Mouse (Mus musculus) neural tube, embryonic 11.5 days (tissue): ENCODE results near the gene Frs3. TPM values are rescaled to one million over a fixed set of nuclear protein-coding genes. Genes with fewer than 3 reads are reported as not detected.
"Not testable (repeated sequence)": the region's sequence is repeated elsewhere in the genome, so short reads cannot be mapped to it uniquely, and the experiment has no call there.

ENCODE experiments used
- ATAC-seq: fragments of 200-750 bp; cut with Nextera tagmentation; 2 replicates; pipeline ENCODE4 v1.8.0; 2017; ENCODE audit warnings: moderate number of reproducible peaks, mild to moderate bottlenecking, moderate TSS enrichment, moderate library complexity; ENCODE audit not compliant: insufficient read depth, low FRiP score, low TSS enrichment
- DNase-seq: peaks from one replicate; pipeline ENCODE4 v3.0.0-alpha.2; 2015; ENCODE audit warnings: low spot score
- H3K27ac ChIP-seq: fragments of 300-500 bp; sonication (generic); 2 replicates; pipeline ENCODE4 v1.5.1; 2014; ENCODE audit warnings: low read depth, mild to moderate bottlenecking, low read length
- H3K27me3 ChIP-seq: fragments of 300-500 bp; sonication (generic); 2 replicates; pipeline ENCODE4 v1.6.1; 2014; ENCODE audit warnings: mild to moderate bottlenecking, low read length, mixed read lengths; ENCODE audit not compliant: control insufficient read depth, insufficient read depth
- H3K36me3 ChIP-seq: fragments of 300-500 bp; sonication (generic); 2 replicates; pipeline ENCODE4 v1.6.1; 2014; ENCODE audit warnings: mild to moderate bottlenecking, low read length, moderate library complexity, mixed read lengths; ENCODE audit not compliant: control insufficient read depth, insufficient read depth
- H3K4me1 ChIP-seq: fragments of 300-500 bp; sonication (generic); 2 replicates; pipeline ENCODE4 v1.6.1; 2014; ENCODE audit warnings: low read length, mixed read lengths; ENCODE audit not compliant: control insufficient read depth, insufficient read depth
- H3K4me2 ChIP-seq: fragments of 300-500 bp; sonication (generic); 2 replicates; pipeline ENCODE4 v1.6.1; 2014; ENCODE audit warnings: low read depth, mild to moderate bottlenecking, moderate library complexity
- H3K4me3 ChIP-seq: fragments of 300-500 bp; sonication (generic); 2 replicates; pipeline ENCODE4 v1.5.1; 2014; ENCODE audit warnings: low read depth, low read length
- H3K9ac ChIP-seq: fragments of 300-500 bp; sonication (generic); 2 replicates; pipeline ENCODE4 v1.6.1; 2014; ENCODE audit warnings: mild to moderate bottlenecking, low read length
- H3K9me3 ChIP-seq: fragments of 300-500 bp; sonication (generic); 2 replicates; pipeline ENCODE4 v1.6.1; 2016; ENCODE audit warnings: low read length; ENCODE audit not compliant: control insufficient read depth
- WGBS: fragments of 180-500 bp; shearing (Covaris S2); extraction: QIAGEN DNeasy Blood & Tissue Kit; methylation state at CpG from one replicate; pipeline ENCODE4 v1.1.7; 2014; 5-methylcytosine and 5-hydroxymethylcytosine counted together
- polyA plus RNA-seq: library from polyadenylated mRNA; unstranded; fragments of >200 nt; fragmentation: Nextera tagmentation; extraction: Ambion mirVana; gene quantifications from 2 replicates; pipeline ENCODE4 v1.2.1, GENCODE M21; 2014

The Frs3 gene
- polyA plus RNA-seq = 8.6 and 12.1 TPM in 2 replicates

DNA sequence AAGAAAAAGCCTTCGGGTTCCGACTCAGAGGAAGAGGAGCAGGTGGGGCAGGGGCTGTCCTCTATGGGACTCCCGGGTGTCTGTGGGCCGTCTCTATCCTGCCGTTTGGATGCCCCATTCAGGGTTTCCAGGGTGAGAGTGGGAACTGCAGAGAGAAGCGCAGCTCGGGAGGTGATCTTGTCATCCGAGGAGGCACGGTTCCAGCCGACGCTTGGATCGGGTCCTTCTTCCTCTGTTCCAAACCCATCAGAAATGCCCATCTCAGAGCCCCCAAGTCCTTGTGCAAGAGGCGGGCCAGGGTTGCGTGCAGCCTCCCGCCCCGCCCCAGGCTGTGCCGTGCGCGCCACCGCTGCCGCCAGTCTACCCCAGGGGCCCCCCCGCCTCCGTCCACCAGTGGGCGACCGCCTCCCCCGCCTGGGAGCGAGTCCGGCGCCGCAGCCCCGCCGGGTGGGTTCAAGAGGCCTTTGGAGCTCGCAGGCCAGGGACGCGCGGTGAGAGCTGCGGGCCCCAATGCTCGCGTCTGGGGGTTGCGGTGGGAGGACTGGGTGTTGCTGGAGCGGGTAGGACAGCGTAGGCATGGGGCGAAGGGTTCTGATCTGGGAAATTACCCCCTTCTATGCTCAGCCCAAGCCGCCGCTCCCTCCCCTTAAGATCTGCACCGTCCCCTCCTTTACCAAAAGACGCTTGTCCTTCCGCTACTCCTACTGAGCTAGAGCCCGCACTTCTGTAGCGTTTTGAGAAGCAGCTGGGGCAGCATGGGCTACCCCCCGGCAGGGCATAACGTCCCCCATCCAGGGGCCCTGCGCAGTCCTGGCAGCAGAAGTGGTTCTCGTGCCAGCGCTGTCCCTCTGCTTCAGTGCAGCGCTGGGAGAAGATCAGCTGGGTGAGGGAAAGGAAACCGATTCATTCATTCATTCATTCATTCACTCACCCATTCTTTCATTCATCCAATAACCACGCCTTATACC is at the start of gene Frs3:
Frs3 (plus strand) TSS at position 423 of the 968 bp plus-strand sequence.
- 0 out of 2 replicates have a peak, but pooled peaks cover 2% of the 10 kb centered on the region for H3K36me3 ChIP-seq
- DNase-seq (peak; percentile 78), ATAC-seq (peak; percentile 45)
- H3K27ac ChIP-seq = peak within 1 kb of the TSS; percentile 67
- no peaks in the 10 kb centered on the region for H3K27me3 ChIP-seq
- peak within 1 kb of the TSS; percentile 78 for H3K4me3 ChIP-seq
- peak within 1 kb of the TSS; percentile 94 for H3K4me2 ChIP-seq
- peaks cover 7% of the 10 kb centered on the region for H3K4me1 ChIP-seq
- no peaks in the 10 kb centered on the region for H3K9me3 ChIP-seq
- 1% methylated on average over 51 of the region's 58 CpGs for WGBS
- H3K9ac ChIP-seq = peak within 1 kb of the TSS; percentile 77

DNA sequence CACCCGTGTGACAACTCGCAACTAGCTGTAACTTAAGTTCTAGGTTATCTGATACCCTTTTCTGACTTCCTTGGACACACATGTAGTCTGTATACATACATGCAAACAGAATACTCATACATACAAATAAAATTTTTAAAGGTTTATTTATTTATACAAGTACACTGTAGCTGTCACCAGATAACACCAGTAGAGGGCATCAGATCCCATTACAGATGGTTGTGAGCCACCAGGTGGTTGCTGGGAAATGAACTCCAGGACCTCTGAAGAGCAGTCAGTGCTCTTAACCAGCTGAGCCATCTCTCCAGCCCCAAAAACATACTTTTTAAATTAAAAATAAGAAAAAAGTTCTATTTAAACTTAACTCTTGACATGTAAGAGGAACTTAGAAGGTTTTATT is 45.8 kb upstream of the Frs3 start:
- 82% methylated on average over 2 of the region's 2 CpGs for WGBS
- H3K9ac ChIP-seq = no peak overlapping the region
- H3K4me1 ChIP-seq = no peaks in the 10 kb centered on the region
- no peaks in the 10 kb centered on the region for H3K27me3 ChIP-seq
- ATAC-seq (no peak), DNase-seq (no peak)
- no peaks in the 10 kb centered on the region for H3K9me3 ChIP-seq
- no peak overlapping the region for H3K4me2 ChIP-seq
- H3K36me3 ChIP-seq = no peaks in the 10 kb centered on the region
- no peak overlapping the region for H3K4me3 ChIP-seq
- H3K27ac ChIP-seq = no peak overlapping the region

DNA sequence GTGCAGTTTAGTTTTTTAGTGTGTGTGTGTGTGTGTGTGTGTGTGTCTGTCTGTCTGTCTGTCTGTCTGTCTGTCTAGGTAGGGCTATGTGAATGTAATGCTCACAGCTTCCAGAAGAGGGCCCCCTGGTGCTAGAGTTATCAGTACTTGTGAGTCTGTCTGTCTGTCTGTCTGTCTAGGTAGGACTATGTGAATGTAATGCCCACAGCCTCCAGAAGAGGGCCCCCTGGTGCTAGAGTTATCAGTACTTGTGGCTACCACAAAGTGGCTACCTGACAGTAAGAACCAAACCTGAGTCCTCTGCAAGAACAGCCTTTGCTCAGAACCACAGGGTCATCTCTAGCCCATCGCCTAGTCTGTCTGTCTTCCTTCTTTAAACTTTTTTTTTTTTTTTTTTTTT is 42.1 kb upstream of the Frs3 start:
- H3K4me3 ChIP-seq = no peak overlapping the region
- 71% methylated on average over 1 of the region's 1 CpGs for WGBS
- H3K27ac ChIP-seq = no peak overlapping the region
- no peaks in the 10 kb centered on the region for H3K9me3 ChIP-seq
- no peaks in the 10 kb centered on the region for H3K36me3 ChIP-seq
- no peak for ATAC-seq
- H3K4me2 ChIP-seq = no peak overlapping the region
- no peaks in the 10 kb centered on the region for H3K27me3 ChIP-seq
- no peak overlapping the region for H3K9ac ChIP-seq
- DNase-seq = peak; percentile 70
- H3K4me1 ChIP-seq = no peaks in the 10 kb centered on the region

DNA sequence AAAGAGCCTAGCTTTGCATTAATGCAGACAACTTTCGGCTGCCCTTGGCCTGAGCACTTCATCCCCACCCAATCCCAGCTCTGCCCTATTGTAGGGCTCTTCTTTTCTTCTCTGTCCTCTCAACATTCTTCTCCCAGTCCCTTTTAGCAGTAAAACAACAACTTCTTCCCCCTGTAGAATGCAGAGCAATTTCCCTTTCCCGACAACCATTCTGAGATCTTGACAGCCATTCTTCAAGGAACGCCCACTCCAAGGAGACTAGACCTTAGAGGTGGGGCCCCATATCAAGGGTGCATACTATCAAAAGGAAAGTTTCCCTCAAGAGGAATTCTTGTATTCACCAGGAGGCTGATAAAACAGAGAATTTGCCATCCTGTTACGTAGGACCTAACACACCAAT is 39.9 kb upstream of the Frs3 start:
- no peaks in the 10 kb centered on the region for H3K27me3 ChIP-seq
- DNase-seq (no peak), ATAC-seq (no peak)
- no peaks in the 10 kb centered on the region for H3K9me3 ChIP-seq
- no peak overlapping the region for H3K4me3 ChIP-seq
- 42% methylated on average over 4 of the region's 4 CpGs for WGBS
- H3K27ac ChIP-seq = no peak overlapping the region
- no peak overlapping the region for H3K4me2 ChIP-seq
- no peaks in the 10 kb centered on the region for H3K36me3 ChIP-seq
- H3K9ac ChIP-seq = no peak overlapping the region
- H3K4me1 ChIP-seq = no peaks in the 10 kb centered on the region

DNA sequence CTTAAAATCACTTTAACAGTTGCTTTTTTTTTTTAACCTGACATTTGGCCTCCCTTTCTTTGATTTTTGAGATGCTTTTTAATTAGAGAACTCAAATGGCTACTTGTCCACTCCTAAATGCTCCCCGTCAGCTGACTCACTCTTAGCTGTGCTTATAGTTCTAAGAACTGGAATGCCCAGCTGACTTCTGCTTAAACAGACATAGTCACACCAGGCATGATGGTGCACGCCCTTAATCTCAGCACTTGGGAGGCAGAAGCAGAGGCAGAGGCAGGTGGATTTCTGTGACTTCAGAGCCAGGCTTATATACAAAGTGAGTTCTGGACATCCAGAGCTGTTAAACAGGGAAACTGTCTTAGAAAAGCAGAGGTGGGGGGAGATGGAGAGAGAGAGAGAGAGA is 36.9 kb upstream of the Frs3 start:
- H3K9ac ChIP-seq = no peak overlapping the region
- no peaks in the 10 kb centered on the region for H3K4me1 ChIP-seq
- H3K4me3 ChIP-seq = no peak overlapping the region
- H3K27ac ChIP-seq = no peak overlapping the region
- H3K36me3 ChIP-seq = no peaks in the 10 kb centered on the region
- no peak overlapping the region for H3K4me2 ChIP-seq
- ATAC-seq (no peak), DNase-seq (no peak)
- H3K9me3 ChIP-seq = no peaks in the 10 kb centered on the region
- 82% methylated on average over 2 of the region's 2 CpGs for WGBS
- H3K27me3 ChIP-seq = no peaks in the 10 kb centered on the region

DNA sequence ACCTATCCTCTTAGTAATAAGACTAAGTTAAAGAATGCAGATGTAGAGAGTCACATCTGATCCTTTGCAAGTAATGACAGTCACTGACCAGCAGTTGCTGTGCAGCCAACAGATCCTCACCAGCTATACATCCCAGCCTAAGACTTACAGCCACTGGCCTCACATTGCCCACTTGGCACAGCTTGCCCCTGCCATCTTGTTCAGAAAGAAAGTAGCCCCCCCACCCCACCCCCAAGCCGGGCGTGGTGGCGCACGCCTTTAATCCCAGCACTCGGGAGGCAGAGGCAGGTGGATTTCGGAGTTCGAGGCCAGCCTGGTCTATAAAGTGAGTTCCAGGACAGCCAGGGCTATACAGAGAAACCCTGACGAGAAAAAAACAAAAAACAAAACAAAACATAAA is 34.5 kb upstream of the Frs3 start:
- 93% methylated on average over 8 of the region's 8 CpGs for WGBS
- H3K27me3 ChIP-seq, H3K36me3 ChIP-seq: not testable (repeated sequence)

DNA sequence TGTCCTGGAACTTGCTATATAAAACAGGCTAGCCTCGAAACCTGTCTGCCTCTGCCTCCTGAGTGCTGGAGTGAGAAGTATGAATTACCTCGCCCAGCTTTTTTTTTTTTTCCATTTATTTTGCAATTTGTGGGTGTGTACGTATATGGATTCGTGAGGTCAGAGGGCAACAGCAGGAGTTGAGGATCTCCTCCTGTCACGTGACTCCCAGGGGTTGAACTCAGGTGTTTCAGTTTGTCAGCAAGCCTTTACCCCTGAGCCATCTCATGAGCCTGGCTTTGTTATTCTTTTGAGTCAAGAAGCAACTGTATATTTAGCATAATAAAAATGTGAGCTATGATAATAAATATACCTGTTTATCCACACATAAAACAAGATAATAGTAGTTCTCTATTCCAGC is 33.1 kb upstream of the Frs3 start:
- Histone ChIP-seq H3K27ac (no peak overlapping the region), H3K36me3 (no peaks in the 10 kb centered on the region), H3K27me3 (no peaks in the 10 kb centered on the region), H3K4me1 (no peaks in the 10 kb centered on the region), H3K4me3 (no peak overlapping the region), H3K4me2 (no peak overlapping the region), H3K9ac (no peak overlapping the region), H3K9me3 (no peaks in the 10 kb centered on the region)
- no peak for DNase-seq
- WGBS = 83% methylated on average over 5 of the region's 5 CpGs
- no peak for ATAC-seq

More for the DNA sequence above, 34.5 kb upstream of the Frs3 start:
- H3K27ac ChIP-seq, DNase-seq, H3K9me3 ChIP-seq, ATAC-seq, H3K4me3 ChIP-seq, H3K4me2 ChIP-seq, H3K9ac ChIP-seq, H3K4me1 ChIP-seq: not testable (repeated sequence)

DNA sequence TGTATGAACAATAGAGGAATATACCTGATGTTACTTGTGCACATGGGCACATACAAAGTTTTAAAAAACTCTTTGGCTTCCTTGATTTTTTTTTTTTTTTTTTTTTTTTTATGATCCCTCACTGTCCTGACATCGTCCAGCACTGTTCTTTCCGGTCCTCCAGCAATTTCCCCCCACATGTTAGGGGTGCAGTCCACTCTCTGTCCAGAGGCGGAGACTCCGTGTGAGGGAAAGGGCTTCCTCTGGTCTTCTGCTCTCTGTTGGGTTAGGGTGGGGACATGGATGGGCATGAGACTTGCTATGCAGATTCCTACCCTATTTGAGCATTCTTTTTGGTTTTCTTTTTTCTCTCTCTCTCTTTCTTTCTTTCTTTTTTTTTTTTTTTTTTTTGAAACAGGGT is 30.9 kb upstream of the Frs3 start:
- Histone ChIP-seq H3K36me3 (no peaks in the 10 kb centered on the region; the same call in 1 of the 2 replicates), H3K27me3 (no peaks in the 10 kb centered on the region), H3K27ac (no peak overlapping the region), H3K9ac (no peak overlapping the region), H3K9me3 (no peaks in the 10 kb centered on the region), H3K4me2 (no peak overlapping the region), H3K4me3 (no peak overlapping the region), H3K4me1 (no peaks in the 10 kb centered on the region)
- WGBS = 89% methylated on average over 4 of the region's 4 CpGs
- DNase-seq (no peak), ATAC-seq (no peak)

DNA sequence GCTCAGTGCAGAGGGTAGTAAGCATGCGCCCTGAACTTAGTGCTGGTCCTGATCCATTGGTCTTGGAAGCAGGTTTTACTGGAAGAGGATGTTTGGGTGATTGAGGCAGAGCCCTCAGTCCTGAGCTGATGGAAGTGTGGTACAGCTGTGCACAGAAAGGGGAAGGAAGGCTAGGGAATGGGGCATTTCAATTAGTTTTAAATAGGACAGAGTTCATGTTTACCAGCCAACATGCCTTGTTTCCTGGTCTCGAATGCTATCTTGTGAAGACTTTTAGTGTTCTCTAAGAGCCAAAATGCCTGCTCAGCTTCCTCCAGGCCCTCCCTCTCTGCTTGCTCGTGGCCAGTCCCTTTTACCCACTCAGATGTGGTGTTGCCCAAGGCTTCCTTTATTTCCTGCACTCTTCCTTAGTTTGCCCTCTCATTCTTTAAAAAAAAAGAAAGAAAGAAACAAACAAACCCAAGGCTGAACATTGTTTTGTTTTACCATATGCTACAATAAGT is 30.0 kb upstream of the Frs3 start:
- no peak for DNase-seq

More for the DNA sequence above, 30.0 kb upstream of the Frs3 start:
- Histone ChIP-seq H3K9ac (no peak overlapping the region), H3K4me3 (no peak overlapping the region), H3K4me2 (no peak overlapping the region), H3K4me1 (no peaks in the 10 kb centered on the region), H3K9me3 (no peaks in the 10 kb centered on the region), H3K27me3 (no peaks in the 10 kb centered on the region), H3K27ac (no peak overlapping the region), H3K36me3 (no peaks in the 10 kb centered on the region; the same call in 1 of the 2 replicates)
- ATAC-seq = no peak
- WGBS = 87% methylated on average over 3 of the region's 3 CpGs
